Mouse (Mus musculus) limb, embryonic 11.5 days (tissue): Measurements from ENCODE around the gene Six4. TPM values are rescaled to one million over a fixed set of nuclear protein-coding genes. Genes with fewer than 3 reads are reported as not detected.
"Not testable (repeated sequence)": the region's sequence is repeated elsewhere in the genome, so short reads cannot be mapped to it uniquely, and the experiment has no call there.

Experiments used
- ATAC-seq: fragments of 200-750 bp; cut with Nextera tagmentation; 2 replicates; pipeline ENCODE4 v1.8.0; 2017; ENCODE audit warnings: low read depth; ENCODE audit not compliant: insufficient number of reproducible peaks, low FRiP score, low TSS enrichment
- DNase-seq: peaks from one replicate; pipeline ENCODE4 v3.0.0-alpha.2; 2015; ENCODE audit warnings: low spot score
- H3K27ac ChIP-seq: fragments of 300-500 bp; sonication (generic); replicated peaks from 2 replicates; pipeline ENCODE4 v1.5.1; 2014; ENCODE audit warnings: low read depth, mild to moderate bottlenecking, low read length
- H3K27me3 ChIP-seq: fragments of 300-500 bp; sonication (generic); 2 replicates; pipeline ENCODE4 v1.6.1; 2014; ENCODE audit warnings: mild to moderate bottlenecking, low read length, mixed read lengths; ENCODE audit not compliant: control insufficient read depth, insufficient read depth
- H3K36me3 ChIP-seq: fragments of 300-500 bp; sonication (generic); 2 replicates; pipeline ENCODE4 v1.6.1; 2014; ENCODE audit warnings: mild to moderate bottlenecking, low read length, moderate library complexity, mixed read lengths; ENCODE audit not compliant: control insufficient read depth, insufficient read depth
- H3K4me1 ChIP-seq: fragments of 300-500 bp; sonication (generic); 2 replicates; pipeline ENCODE4 v1.6.1; 2014; ENCODE audit warnings: low read length, mixed read lengths; ENCODE audit not compliant: control insufficient read depth, insufficient read depth
- H3K4me2 ChIP-seq: fragments of 300-500 bp; sonication (generic); 2 replicates; pipeline ENCODE4 v1.6.1; 2014; ENCODE audit warnings: low read depth, mild to moderate bottlenecking, moderate library complexity; ENCODE audit not compliant: severe bottlenecking
- H3K4me3 ChIP-seq: fragments of 300-500 bp; sonication (generic); 2 replicates; pipeline ENCODE4 v1.5.1; 2014; ENCODE audit warnings: low read depth, low read length
- H3K9ac ChIP-seq: fragments of 300-500 bp; sonication (generic); 2 replicates; pipeline ENCODE4 v1.6.1; 2014; ENCODE audit warnings: mild to moderate bottlenecking, low read length
- H3K9me3 ChIP-seq: fragments of 300-500 bp; sonication (generic); 2 replicates; pipeline ENCODE4 v1.6.1; 2016; ENCODE audit warnings: low read length; ENCODE audit not compliant: control insufficient read depth
- WGBS: fragments of 180-500 bp; shearing (Covaris S2); extraction: QIAGEN DNeasy Blood & Tissue Kit; methylation state at CpG from one replicate; pipeline ENCODE4 v1.1.7; 2014; 5-methylcytosine and 5-hydroxymethylcytosine counted together
- polyA plus RNA-seq: library from polyadenylated mRNA; unstranded; fragments of >200 nt; fragmentation: Nextera tagmentation; extraction: Ambion mirVana; gene quantifications from 2 replicates; pipeline ENCODE4 v1.2.1, GENCODE M21; 2014

Gene Six4
- polyA plus RNA-seq, 1 experiment from 2014 or later, result 23.2 TPM

DNA sequence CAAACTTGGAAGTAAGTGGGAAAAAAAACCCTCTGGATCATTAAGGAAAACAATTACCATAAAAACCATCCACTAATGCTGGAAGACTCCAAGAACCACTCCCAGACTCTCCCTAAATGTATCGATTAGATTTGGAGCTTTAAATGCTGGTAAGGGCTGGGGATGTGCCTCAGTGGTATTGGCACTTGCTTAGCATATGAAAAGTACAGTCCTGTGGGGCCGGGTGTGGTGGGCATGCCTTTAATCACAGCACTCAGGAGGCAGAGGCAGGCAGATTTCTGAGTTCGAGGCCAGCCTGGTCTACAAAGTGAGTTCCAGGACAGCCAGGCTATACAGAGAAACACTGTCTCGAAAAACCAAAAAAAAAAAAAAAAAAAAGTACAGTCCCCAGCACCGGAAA lies 17.1 kb downstream of the Six4 start:
- H3K4me2 ChIP-seq, H3K9ac ChIP-seq, H3K4me3 ChIP-seq, H3K4me1 ChIP-seq, H3K9me3 ChIP-seq, H3K27ac ChIP-seq, H3K27me3 ChIP-seq, ATAC-seq, H3K36me3 ChIP-seq, DNase-seq: not testable (repeated sequence)
- 88% methylated on average over 5 of the region's 5 CpGs for WGBS

DNA sequence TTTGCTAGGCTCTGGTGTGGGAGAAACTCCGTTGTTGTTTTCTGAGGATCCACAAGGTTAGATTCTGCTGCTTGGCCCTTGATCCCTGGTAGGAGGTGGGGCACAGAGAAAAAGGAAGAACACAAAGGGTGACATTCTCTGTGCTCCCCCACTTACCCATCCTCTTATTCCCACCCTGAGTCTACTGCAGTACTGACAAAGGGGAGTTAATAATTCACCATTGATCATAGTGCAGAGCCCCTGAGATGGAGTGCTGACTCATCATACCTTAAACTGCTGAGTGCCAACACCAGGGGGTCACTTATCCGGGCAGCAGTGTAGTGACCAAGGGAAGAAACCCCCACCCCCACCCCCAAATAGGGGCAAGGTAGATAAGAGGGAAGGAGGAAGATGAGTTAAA lies 18.7 kb downstream of the Six4 start:
- H3K4me1 ChIP-seq, result no peaks in the 10 kb centered on the region
- H3K27ac ChIP-seq, result no peak overlapping the region
- H3K4me2 ChIP-seq, result no peak overlapping the region
- no peaks in the 10 kb centered on the region for H3K27me3 ChIP-seq
- DNase-seq (no peak), ATAC-seq (no peak)
- H3K36me3 ChIP-seq, result no peaks in the 10 kb centered on the region
- no peak overlapping the region for H3K4me3 ChIP-seq
- no peak overlapping the region for H3K9ac ChIP-seq
- 53% methylated on average over 2 of the region's 2 CpGs for WGBS
- no peaks in the 10 kb centered on the region for H3K9me3 ChIP-seq

DNA sequence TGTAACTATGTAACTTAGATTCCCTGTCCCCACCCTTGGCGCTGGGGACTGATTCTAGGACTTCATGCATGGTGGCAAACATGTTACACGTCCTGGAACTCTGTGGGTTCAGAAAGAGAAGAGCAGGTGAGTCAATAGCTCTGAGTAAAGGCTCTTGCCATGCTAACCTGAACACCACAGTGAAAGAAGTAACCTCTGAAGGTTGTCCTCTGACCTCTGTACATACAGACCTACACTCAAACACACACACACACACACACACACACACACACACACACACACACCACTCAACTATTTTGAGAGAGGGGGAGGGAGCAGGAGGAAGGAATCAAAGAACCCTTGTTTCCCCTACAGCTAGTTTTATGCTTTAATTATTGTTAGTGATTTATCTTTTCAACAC lies 19.1 kb downstream of the Six4 start:
- Histone ChIP-seq H3K36me3 (no peaks in the 10 kb centered on the region), H3K4me1 (no peaks in the 10 kb centered on the region), H3K27ac (no peak overlapping the region), H3K9me3 (no peaks in the 10 kb centered on the region), H3K9ac (no peak overlapping the region), H3K27me3 (no peaks in the 10 kb centered on the region), H3K4me2 (no peak overlapping the region), H3K4me3 (no peak overlapping the region)
- ATAC-seq (no peak), DNase-seq (no peak)
- 82% methylated on average over 2 of the region's 2 CpGs for WGBS

DNA sequence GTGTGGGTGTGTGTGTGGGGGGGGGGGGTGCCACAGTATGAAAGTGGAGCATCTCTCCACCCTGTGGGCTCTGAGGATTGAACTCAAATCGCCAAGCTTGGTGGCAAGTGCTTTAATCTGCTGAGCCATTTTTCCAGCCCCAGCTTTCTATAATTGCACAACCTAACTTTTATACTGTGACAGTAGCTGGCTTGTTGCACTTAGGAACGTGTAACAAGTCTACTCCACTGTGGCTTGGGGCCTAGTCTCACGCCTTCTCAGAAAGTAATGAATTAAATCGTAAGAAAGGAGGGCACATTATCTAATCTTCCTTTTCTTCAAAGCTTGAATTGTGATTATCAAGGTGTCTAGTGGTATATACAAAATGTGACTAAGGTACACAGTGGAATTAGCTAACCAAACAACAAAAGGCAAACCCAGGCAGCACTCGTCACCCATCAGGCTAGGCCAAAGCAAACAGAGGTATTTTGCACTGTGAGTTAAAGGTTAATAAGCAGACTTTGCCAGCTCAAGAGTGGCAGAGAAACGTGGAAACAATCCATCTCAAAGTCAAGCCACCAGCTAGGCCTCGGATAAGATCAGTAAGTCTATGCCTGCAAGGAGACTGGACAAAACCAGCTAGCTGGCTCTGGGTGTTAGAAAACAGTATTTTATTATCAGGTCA lies 22.5 kb downstream of the Six4 start:
- H3K36me3 ChIP-seq, result no peaks in the 10 kb centered on the region
- no peaks in the 10 kb centered on the region for H3K9me3 ChIP-seq
- ATAC-seq (no peak), DNase-seq (no peak)
- no peaks in the 10 kb centered on the region for H3K4me1 ChIP-seq
- no peak overlapping the region for H3K4me3 ChIP-seq
- H3K9ac ChIP-seq, result no peak overlapping the region
- H3K27ac ChIP-seq, result no peak overlapping the region
- WGBS, result 76% methylated on average over 7 of the region's 7 CpGs
- H3K4me2 ChIP-seq, result no peak overlapping the region
- no peaks in the 10 kb centered on the region for H3K27me3 ChIP-seq

DNA sequence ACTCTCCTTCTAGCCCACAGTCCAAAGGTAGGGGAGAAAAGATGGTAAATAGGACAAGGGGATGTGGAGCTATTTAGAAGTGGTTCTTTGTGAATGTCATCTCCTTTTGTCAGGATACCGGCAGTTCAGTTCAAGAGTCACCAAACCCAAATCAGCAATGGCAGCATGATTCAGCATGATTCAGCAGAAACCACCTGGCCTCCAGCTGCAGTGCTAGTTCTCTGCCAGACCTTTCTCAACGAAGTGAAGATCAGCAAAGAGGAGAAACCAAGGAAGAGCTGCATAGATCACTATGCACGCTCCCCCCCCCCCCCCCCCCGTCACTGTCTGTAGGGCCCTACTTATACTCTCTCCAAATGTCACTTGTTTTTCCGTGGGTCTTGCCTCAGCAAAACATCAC lies 24.3 kb downstream of the Six4 start:
- no peak overlapping the region for H3K4me3 ChIP-seq
- H3K4me1 ChIP-seq, result no peaks in the 10 kb centered on the region
- DNase-seq (no peak), ATAC-seq (no peak)
- no peaks in the 10 kb centered on the region for H3K36me3 ChIP-seq
- H3K27ac ChIP-seq, result no peak overlapping the region
- H3K9me3 ChIP-seq, result no peaks in the 10 kb centered on the region
- no peaks in the 10 kb centered on the region for H3K27me3 ChIP-seq
- WGBS, result 71% methylated on average over 5 of the region's 5 CpGs
- H3K4me2 ChIP-seq, result no peak overlapping the region
- H3K9ac ChIP-seq, result no peak overlapping the region

DNA sequence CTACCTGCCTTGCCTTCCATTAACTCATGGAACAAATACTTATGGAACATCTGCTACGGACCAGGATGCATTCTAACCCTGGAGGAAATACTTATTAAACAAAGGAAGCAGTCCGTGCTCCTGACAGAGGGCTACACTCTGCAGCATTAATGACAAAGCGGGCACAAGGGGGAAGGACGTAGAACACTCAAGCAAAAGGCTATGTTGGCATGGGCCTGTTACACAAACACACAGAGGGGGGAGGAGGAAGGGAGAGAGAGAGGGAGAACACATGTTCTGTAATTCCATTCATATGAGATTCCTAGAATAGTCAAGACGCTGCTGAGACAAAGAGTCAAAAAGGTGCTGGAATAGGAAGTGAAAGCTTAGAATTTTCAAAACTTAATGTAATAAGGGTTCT lies 24.8 kb downstream of the Six4 start:
- DNase-seq, result no peak
- Histone ChIP-seq H3K4me1 (no peaks in the 10 kb centered on the region), H3K9me3 (no peaks in the 10 kb centered on the region), H3K36me3 (no peaks in the 10 kb centered on the region), H3K4me3 (no peak overlapping the region), H3K4me2 (no peak overlapping the region), H3K27me3 (no peaks in the 10 kb centered on the region), H3K9ac (no peak overlapping the region), H3K27ac (no peak overlapping the region)
- WGBS, result 81% methylated on average over 5 of the region's 5 CpGs
- ATAC-seq, result no peak

DNA sequence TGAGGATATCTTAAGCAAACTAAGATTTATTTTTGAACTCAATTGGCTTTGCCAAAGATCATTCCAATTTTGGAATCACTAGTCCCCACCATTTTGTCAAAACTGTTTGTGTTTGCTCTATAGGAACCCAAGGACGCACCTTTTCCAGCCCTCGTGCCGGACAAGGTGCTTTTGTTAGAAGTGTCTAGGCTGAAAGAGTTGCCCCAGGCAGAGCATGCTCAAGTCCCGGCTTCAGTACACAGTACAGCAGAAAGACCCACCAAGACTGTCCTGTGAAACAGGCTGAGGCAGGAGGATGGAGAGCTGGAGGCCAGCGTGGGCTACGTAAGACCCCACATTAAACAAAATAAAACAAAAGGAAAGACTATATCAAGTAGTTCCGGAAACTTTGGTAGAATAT lies 26.2 kb downstream of the Six4 start:
- no peaks in the 10 kb centered on the region for H3K9me3 ChIP-seq
- 84% methylated on average over 7 of the region's 7 CpGs for whole genome bisulfite sequencing
- DNase-seq, result no peak
- no peak overlapping the region for H3K27ac ChIP-seq
- no peak overlapping the region for H3K4me2 ChIP-seq
- no peak overlapping the region for H3K4me3 ChIP-seq
- no peak overlapping the region for H3K9ac ChIP-seq
- no peak for ATAC-seq
- H3K36me3 ChIP-seq, result no peaks in the 10 kb centered on the region
- no peaks in the 10 kb centered on the region for H3K27me3 ChIP-seq
- no peaks in the 10 kb centered on the region for H3K4me1 ChIP-seq

DNA sequence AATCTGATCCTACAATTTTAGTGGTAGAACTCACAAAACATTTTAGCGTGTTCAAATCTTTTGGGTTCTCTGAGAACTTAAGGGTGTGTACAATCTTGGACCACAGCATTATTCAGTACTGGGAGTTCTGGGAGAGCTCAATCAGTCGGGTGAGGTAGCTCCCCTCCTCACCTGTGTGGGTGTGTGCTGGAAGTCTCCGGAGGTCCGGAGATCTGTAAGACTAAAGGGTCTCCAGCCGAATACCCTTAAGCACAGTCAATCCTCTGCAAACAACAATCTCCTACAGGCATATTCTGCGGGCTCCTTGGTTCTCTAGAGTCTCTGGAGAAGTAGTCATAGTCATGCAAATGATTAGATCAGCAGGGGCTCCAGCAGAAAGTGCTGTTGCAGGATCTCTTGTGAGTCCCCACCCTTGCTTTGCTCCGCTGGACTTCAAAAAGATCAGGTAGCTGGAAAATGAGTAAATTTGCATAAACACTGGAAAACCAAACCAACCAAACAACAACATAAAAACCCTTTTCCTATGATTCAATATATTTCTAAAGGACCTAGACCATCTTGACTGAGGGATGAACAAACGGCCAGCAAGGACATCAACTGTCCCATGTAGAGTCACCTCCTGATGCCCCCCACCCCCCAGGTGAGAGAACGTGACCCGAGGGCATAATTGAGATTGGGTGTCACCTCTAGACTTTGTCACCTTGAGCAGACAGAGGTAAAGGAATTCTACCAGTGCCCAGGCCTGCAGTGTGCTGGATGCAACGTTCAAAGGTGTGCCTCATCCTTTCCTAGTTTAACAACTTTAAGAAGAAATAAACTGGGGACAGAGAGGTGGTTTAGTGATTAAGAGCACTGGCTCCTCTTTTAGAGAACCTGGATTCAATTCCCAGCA lies 27.3 kb downstream of the Six4 start:
- H3K27me3 ChIP-seq, result no peaks in the 10 kb centered on the region
- H3K36me3 ChIP-seq, result no peaks in the 10 kb centered on the region
- no peak overlapping the region for H3K27ac ChIP-seq
- 24% methylated on average over 11 of the region's 11 CpGs for WGBS
- H3K9me3 ChIP-seq, result no peaks in the 10 kb centered on the region
- ATAC-seq (no peak), DNase-seq (no peak)
- no peak overlapping the region for H3K9ac ChIP-seq
- no peak overlapping the region for H3K4me3 ChIP-seq
- no peaks in the 10 kb centered on the region for H3K4me1 ChIP-seq
- H3K4me2 ChIP-seq, result no peak overlapping the region
